Mouse (Mus musculus) left cerebral cortex, postnatal 10 days (tissue): ENCODE results near the gene Cd320. TPM values are rescaled to one million over a fixed set of nuclear protein-coding genes. Genes with fewer than 3 reads are reported as not detected.
"Not testable (repeated sequence)": the region's sequence is repeated elsewhere in the genome, so short reads cannot be mapped to it uniquely, and the experiment has no call there.

Experiments used
- DNase-seq, 2 experiments: peaks; one replicate each; pipeline ENCODE4 v3.0.0; 2021 to 2022; ENCODE audit warnings: low spot score in 2 of 2, mixed read lengths in 1 of 2; ENCODE audit errors: extremely low spot score in 1 of 2
- intact Hi-C: fragments of 180-260 bp; cut with DNase I; formaldehyde crosslinking; loops from one replicate; pipeline ENCODE4 v1.15.1; 2025
- microRNA-seq: library from miRNA; unstranded; fragments of <30 nt; microRNA quantifications from one replicate; pipeline ENCODE4 v1.2.0, GENCODE M21; 2022
- total RNA-seq, 2 experiments: library from RNA; stranded (reverse); gene quantifications; 2 replicates each; pipeline ENCODE4 v1.2.3; 2021

Cd320 gene
- total RNA-seq, 2 experiments from 2014 or later: 24.1 to 26.4 TPM

DNA sequence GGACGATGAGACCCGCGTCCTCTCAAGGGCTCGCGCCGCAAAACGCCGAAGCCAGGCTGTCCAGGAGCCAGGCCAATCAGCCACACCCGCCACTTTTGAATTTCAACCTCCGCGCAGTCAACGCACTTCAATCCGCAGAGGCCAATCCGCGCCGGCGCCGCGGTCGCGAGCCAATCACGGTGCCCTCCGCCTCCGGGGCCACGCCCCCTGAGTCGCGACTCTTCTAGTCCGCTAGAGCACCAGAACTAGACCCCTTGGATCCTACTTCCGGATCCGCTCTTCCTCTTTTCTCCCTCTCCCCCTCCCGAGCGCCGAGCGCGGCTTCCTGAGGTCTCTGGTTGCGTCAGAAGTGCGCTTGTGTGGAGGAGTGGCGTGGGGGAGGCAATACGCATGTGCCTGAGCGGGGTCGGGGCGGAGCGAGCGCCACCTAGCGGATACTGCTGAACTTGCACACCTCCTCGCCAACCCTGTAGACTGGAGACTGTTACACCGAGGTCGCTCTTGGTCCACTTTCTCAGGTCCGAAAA is 47.7 kb downstream of the Cd320 start, which contains the start of gene Kifc1:
TSS of gene Kifc1 (minus strand) at position 129 of the 527 bp plus-strand sequence.
- peak; percentile 99 to 100 for DNase-seq
- intact Hi-C loops: no loop called here

GRCm38 (mm10) chr17:33891357-33891756 is 48.5 kb downstream of the Cd320 start:
- DNase-seq: no peak

DNA sequence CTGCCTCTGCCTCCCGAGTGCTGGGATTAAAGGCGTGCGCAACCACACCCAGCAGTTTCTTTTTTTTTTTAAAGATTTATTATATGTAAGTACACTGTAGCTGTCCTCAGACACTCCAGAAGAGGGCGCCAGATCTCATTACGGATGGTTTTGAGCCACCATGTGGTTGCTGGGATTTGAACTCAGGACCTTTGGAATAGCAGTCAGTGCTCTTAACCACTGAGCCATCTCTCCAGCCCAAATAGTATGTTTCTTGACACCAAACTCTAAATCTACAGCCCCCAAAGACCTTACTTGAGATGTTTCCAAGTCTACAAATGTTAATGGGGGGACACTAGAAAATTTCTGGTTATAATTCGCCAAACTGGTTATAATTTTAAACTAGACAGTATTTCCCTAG is 49.0 kb downstream of the Cd320 start:
- DNase-seq, intact Hi-C loops: not testable (repeated sequence)

More at GRCm38 (mm10) chr17:33891357-33891756, 48.5 kb downstream of the Cd320 start:
- intact Hi-C loops: no loop called here

DNA sequence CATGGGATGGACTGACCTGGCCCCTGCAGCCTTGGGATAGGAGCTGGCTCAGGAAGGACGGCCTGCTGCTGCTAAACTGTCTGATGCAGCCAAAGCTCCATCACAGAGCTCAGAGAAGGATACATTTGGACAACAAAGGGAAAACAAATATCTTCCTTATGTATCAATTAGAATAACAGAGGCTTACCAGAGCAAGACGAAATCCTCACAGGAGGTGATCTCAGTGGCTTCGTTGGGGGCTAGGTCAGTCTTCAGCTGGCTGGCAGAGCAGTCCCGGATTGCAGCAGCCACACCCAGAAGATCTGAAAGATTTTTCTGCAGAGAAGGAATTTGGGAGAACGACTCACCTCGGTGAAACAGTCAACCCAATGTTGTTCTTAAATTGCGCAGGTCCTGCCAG is 49.5 kb downstream of the Cd320 start:
- intact Hi-C loops: no loop called here
- no peak for DNase-seq

DNA sequence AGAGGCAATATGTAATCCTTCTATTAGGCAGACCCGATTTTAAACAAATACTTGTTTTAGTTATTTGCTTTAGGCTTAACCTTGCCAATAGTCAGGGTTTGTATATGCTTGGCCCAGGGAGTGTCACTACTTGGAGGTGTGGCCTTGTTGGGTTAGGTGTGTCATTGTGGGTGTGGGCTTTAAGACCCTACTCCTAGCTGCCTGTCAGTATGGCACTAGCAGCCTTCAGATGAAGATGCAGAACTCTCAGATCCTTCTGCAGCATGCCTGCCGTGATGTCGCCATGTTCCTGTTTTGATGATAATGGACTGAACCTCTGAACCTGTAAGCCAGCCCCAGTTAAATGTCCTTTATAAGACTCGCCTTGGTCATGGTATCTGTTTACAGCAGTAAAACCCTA is 50.1 kb downstream of the Cd320 start:
- not testable (repeated sequence) for DNase-seq

DNA sequence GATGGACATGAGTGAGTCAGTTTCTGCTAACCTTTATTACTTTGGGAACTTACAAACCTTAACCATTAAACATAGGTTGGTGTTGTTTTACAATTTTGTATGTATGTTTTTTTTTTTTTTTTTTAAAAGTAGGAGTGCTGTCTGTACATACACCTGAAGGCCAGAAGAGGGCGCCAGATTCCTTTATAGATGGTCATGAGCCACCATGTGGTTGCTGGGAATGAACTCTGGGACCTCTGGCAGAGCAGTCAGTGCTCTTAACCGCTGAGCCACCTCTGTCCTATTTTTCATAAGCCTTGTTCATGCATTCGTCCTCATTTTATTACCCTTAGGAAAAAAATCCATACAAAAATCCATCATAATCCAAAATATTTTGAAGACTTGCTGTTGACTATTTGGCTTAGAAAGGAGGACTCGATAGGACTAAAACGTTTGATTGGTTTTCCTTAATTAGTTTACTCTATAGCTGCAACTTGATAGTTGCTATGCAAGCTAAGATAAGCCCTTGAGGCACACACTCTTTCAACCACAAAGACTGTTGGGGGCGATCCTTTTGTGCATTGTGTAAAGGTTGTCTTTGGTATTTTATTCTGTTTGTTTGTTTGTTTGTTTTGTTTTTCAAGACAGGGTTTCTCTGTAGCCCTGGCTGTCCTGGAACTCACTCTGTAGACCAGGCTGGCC is 54.4 kb downstream of the Cd320 start:
- intact Hi-C loops: no loop called here
- DNase-seq: no peak

More for the DNA sequence above, 50.1 kb downstream of the Cd320 start:
- intact Hi-C loops: not testable (repeated sequence)

GRCm38 (mm10) chr17:33898193-33898592 is 55.3 kb downstream of the Cd320 start:
- intact Hi-C loops, DNase-seq: not testable (repeated sequence)

Small RNA genes within 50 kb of the gene (microRNA-seq; reads per million reads assigned to microRNA genes)
- not detected for gene Gm27740

Other genes starting within 250 kb of the Cd320 start
- gene Zfp414, start 214.0 kb upstream of the Cd320 start, total RNA-seq: 10 to 100 TPM; 46.5 to 47.5 TPM
- gene Pram1, start 205.0 kb upstream of the Cd320 start, total RNA-seq: under 1 TPM; 0.26 to 0.47 TPM
- 100 to 1,000 TPM; 113 to 115 TPM for gene Hnrnpm, start 156.2 kb upstream of the Cd320 start, total RNA-seq
- 10 to 100 TPM; 81.5 to 82.1 TPM for gene March2, start 124.4 kb upstream of the Cd320 start, total RNA-seq
- 100 to 1,000 TPM; 336 to 350 TPM for gene Rab11b, start 82.6 kb upstream of the Cd320 start, total RNA-seq
- gene Angptl4, start 61.3 kb upstream of the Cd320 start, total RNA-seq: 1 to 10 TPM; 5.2 to 9.1 TPM
- 10 to 100 TPM; 37.9 to 38.2 TPM for gene Kank3, start 32.6 kb upstream of the Cd320 start, total RNA-seq
- gene Rps28, start 18.5 kb upstream of the Cd320 start, total RNA-seq: 100 to 1,000 TPM; 861 to 875 TPM
- 100 to 1,000 TPM; 225 to 228 TPM for gene Ndufa7, start 18.5 kb upstream of the Cd320 start, total RNA-seq
- gene Gm7029, start 30.7 kb downstream of the Cd320 start, total RNA-seq: not detected
- 1 to 10 TPM; 3.9 to 7.1 TPM for gene Kifc1, start 47.6 kb downstream of the Cd320 start, total RNA-seq
- gene Platr17, start 62.0 kb downstream of the Cd320 start, total RNA-seq: 1 to 10 TPM; 1.2 TPM
- gene Daxx, start 66.3 kb downstream of the Cd320 start, total RNA-seq: 10 to 100 TPM; 26.5 to 28.1 TPM
- 10 to 100 TPM; 33.0 to 34.7 TPM for gene Tapbp, start 72.8 kb downstream of the Cd320 start, total RNA-seq
- gene Zbtb22, start 72.8 kb downstream of the Cd320 start, total RNA-seq: 10 to 100 TPM; 35.0 to 35.8 TPM
- gene Rgl2, start 86.5 kb downstream of the Cd320 start, total RNA-seq: 10 to 100 TPM; 67.1 to 68.4 TPM
- 10 to 100 TPM; 89.2 to 96.1 TPM for gene Pfdn6, start 97.3 kb downstream of the Cd320 start, total RNA-seq
- 10 to 100 TPM; 20.5 to 20.9 TPM for gene Wdr46, start 97.6 kb downstream of the Cd320 start, total RNA-seq
- gene B3galt4, start 108.4 kb downstream of the Cd320 start, total RNA-seq: 1 to 10 TPM; 5.2 to 9.8 TPM
- 10 to 100 TPM; 71.3 to 77.5 TPM for gene Vps52, start 112.7 kb downstream of the Cd320 start, total RNA-seq
- 100 to 1,000 TPM; 440 to 443 TPM for gene Rps18, start 112.9 kb downstream of the Cd320 start, total RNA-seq
- gene H2-K1, start 157.3 kb downstream of the Cd320 start, total RNA-seq: 10 to 100 TPM; 10.6 to 11.8 TPM
- gene Ring1, start 181.6 kb downstream of the Cd320 start, total RNA-seq: 10 to 100 TPM; 23.2 to 24.9 TPM
- gene H2-Ke6, start 185.0 kb downstream of the Cd320 start, total RNA-seq: 10 to 100 TPM; 29.7 to 32.0 TPM
- 100 to 1,000 TPM in 1 of 2 experiments, 10 to 100 TPM in 1; 90.7 to 101 TPM for gene Slc39a7, start 188.6 kb downstream of the Cd320 start, total RNA-seq
- gene Rxrb, start 188.7 kb downstream of the Cd320 start, total RNA-seq: 10 to 100 TPM; 74.8 to 78.7 TPM
- 10 to 100 TPM; 12.2 to 14.3 TPM for gene Col11a2, start 196.3 kb downstream of the Cd320 start, total RNA-seq
- gene H2-Oa, start 249.2 kb downstream of the Cd320 start, total RNA-seq: under 1 TPM in 1 of 2 experiments, not detected in 1; 0.55 TPM